Mouse (Mus musculus) testis, adult 2 months (tissue): ENCODE results near the gene U2af1.

Source experiments
- CTCF ChIP-seq: fragments of 200-500 bp; IDR thresholded peaks from 2 replicates; pipeline ENCODE4 v1.5.1; 2012; ENCODE audit warnings: low read depth, mild to moderate bottlenecking, inconsistent platforms, low read length, moderate library complexity; ENCODE audit not compliant: control insufficient read depth, insufficient read depth, insufficient replicate concordance
- POLR2A ChIP-seq: fragments of 200-500 bp; IDR thresholded peaks from 2 replicates; pipeline ENCODE4 v1.6.1; 2012; ENCODE audit warnings: low read depth, mild to moderate bottlenecking, inconsistent platforms, low read length, moderate library complexity; ENCODE audit not compliant: control insufficient read depth

DNA sequence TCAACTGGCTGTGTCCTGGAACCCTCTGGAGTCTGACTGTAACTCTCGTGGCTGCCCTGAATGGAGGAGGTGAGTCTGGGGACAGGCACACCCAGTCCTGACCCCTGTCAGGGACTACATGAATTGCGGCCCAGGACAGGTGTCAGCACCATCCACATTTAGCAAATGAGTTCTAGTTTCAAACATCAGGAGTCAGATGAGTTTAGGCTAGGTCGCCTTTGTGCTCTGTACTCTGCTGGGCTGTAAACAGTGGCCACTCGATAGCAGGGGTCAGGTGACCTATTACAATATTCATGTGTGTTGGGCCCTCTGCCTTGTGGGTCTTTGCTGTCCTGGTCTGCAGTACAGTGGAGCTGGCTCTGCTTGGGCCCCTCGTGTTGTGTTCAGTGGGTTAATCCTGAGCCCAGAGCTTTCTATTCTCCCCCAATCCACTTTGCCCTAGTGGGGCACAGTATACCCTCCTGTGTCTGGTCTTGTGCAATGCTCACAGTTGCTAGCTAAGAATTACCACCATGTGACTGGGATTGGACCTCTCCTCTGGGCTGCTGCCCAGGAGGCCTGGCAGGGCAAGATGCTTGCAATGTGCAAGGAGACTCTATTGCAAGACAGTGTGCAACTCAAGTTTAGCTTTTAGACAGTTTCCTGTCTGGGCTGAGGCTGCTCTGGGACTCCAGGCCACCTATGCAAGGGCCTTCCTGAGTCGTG lies 44.7 kb upstream of the U2af1 start:
- no peak for TF ChIP-seq CTCF
- TF ChIP-seq POLR2A = no peak
